Mouse (Mus musculus): ENCODE data around the gene Mmp24.
A peak's percentile ranks its signal among the peaks of the same experiment; 100 is the strongest.
"Not testable (repeated sequence)": the region's sequence is repeated elsewhere in the genome, so short reads cannot be mapped to it uniquely, and the experiment has no call there.

Gene Mmp24

DNA sequence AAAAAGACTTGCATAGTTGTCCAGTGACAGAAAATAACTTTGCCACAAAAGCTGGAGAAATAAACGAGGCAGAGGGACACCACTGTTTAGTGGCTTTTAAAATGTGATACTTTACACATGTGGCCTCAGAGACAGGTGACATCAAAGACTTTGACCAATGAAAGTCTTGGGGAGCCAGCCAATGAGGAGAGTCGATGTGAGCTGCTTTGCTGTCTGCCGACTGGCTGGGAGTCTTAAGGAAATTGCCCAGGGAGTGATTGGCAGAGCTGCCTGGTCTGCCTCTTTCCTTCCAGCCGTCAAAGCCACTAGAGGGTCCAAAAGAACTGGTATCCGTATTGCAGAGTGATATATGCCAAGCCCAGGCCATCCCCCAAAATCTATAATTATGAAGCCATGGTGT lies 39.7 kb downstream of the Mmp24 start:
- no peak for DNase-seq (ENCODE audit: low spot score in 2 of 2)

DNA sequence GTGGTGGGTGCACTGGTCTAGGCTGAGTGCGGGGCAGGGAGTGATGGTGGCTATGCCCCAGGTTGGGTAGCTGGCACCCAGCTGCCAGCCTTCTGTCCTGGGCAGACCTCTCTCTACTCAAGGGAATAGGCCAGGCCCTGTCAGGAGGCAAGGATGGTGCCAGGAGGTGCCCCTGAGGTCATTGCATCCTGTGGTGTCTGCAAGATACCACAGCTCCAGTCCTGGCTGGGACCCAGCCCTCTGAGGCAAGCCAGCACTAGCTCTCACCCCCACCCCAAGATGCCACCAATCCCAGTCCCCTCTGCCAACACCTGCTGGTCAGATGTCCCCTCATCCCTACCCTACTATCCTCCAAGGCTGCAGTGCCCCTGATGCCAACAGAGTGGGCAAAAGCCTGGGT lies 41.0 kb downstream of the Mmp24 start:
- no peak for DNase-seq (ENCODE audit: low spot score in 2 of 2)

DNA sequence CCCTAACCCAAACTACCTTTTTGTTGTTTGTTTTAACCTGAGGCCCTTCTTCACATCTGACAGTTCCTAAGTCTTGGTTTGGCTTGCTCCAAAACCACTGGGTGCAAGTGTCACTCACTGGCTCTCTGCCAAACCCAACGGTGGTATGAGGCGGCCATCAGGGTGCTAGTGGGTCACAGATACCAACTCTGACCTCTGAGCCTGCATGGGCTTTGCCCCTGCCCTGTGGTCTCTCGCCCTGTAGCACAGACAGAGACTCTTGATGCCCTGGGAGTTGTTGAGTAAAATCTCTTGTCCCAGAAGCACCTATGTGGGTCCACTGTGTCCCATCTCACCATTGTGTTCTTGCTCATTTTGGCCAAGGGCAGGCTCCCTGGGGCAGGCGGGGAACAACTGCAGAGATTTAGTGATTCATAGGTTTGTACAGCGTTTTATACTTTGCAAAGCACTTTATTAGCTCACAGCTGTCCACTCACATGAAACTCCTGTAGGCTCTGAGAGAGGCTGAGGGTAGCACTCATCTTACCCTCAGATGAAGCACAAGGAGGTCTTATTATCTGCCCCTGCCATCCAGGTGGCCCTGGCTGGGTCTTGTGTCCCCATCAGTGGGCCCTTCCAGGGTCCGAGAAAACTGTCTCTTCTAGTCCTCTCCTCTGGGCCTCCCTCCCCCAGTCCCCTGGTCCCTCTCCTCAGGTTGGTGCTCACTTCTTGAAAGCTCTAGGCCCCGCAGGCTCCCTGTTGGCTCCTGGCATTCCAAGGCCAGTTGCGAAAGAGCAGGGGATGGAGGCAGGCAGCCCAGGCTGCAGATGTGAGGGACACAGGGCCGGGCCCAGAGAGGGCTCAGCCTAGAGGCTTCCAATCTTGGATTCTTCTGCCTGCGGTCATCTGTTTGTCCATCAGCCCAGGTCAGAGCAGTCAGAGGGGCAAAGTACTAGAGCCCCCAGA lies 42.4 kb downstream of the Mmp24 start:
- DNase-seq (ENCODE audit: low spot score in 2 of 2): no peak

DNA sequence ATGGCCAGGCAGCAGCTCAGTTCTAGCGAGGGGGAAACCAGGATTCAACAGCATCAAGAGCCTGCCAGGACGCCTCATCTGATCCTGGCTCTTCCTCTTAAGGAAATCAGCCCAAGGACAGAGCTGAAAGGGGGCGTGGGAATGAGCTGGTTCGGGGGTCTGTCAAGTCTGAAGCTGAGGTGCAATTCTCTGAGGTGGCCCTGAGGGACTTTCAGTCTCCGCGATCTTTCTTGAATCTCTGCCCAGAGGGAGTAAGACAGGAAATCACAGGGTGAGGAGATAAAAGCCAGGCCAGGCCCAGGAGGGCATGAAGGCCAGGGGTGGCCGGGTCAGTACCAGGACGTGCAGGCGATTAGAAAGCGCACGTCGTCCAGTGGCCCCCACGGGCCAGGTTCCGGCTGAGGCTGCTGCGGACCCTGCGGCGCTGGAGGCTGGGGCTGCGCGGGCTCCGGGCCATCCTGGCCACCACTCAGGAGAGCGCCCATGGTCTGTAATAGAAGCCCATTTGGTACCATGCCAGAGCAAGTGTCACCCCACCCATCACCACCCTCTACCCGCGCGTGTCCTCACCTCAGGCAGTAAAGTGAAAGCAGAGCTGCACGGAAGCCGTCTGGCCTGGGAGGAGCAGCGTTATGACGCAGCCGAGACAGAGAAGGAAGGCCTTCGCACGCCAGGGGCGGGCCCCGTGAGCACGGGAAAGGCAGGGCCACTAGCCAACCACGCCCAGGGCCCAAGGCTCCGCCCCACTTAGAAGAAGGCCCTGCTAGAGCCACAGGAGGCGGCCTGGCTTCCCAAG lies 43.7 kb downstream of the Mmp24 start:
- peak; percentile 89 to 93 for DNase-seq (ENCODE audit: low spot score in 2 of 2)

DNA sequence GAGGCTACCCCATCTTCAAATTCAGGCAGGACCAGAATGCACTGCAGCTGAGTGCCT lies 44.1 kb downstream of the Mmp24 start, which contains the start of gene BC029722:
TSS of gene BC029722 (minus strand) at position 35 of the 57 bp plus-strand sequence.
- DNase-seq (ENCODE audit: low spot score in 2 of 2): no peak

DNA sequence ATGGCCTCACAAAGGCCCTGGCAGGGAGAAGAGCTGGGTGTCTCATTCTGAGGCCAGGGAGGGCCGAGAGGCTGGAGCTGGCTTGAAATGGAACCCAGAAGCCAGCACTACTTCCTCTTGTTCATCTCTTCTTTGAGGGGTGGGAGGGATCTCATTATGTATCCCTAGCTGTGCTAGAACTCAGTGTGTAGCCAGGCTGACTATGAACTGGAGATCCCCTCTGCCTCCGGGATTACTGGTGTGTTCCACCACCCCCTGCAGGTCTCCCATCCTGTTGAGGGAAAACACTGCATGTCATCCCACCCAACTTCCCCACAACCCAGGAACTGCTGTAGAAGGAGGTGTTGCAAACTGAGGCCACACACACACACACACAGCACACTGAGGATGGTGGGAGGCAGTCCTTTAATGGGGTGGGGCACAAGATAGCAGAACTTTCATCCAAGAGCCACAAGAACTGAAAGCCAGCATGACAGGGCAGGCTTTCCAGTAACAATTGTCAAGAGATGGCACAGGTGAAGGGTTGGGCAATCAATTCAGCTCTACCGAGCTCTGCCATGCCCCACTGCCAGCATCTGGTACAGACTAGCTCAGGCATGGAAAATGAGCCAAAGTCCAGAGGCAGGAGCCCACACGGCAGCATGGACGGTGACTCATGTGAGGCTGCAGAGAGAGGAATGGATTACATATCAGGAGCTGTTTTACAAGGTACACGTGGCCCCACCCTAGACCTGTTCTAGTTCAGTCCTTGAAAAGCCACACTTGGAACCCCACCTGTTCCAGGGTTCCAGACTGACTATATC lies 44.5 kb downstream of the Mmp24 start:
- no peak for DNase-seq (ENCODE audit: low spot score in 2 of 2)

DNA sequence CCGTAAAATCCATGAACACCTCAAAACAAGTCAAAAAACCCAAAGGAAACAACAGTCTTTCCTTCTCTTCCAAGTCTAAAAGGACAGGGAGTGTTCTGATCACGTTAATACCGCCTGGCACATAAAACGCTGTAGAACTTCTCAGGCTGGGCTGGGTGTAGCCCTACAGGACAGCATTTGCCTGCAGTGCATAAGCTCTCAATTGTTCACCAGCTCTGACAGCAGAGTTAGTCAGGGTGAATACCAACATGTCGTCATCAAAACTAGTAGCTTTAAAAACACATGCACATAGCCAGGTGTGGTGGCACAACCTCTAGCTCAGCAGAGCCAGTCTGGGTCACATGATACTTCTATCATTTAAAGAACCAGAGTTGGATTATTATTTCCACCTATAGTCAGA lies 45.6 kb downstream of the Mmp24 start:
- no peak for DNase-seq (ENCODE audit: low spot score in 2 of 2)

DNA sequence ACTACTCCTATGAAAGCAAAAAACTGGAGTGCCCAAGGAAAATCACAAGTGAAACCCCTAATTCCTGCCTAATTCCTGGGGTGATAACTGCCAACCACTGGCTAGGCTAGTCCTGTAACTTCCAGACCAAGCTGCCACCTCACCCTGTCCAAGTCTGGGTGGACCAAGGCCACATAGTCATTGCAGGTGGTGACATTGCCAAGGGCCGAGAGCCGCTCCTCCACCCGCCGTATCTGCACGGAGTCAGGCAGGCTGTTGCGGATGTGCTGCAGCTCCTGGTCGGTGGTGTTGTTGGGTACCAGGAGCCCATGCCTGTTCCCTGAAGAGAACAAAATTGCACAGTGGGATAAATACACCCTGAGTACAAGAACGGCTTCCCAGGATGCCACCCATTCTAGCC lies 48.6 kb downstream of the Mmp24 start:
- no peak for DNase-seq (ENCODE audit: low spot score in 2 of 2)

DNA sequence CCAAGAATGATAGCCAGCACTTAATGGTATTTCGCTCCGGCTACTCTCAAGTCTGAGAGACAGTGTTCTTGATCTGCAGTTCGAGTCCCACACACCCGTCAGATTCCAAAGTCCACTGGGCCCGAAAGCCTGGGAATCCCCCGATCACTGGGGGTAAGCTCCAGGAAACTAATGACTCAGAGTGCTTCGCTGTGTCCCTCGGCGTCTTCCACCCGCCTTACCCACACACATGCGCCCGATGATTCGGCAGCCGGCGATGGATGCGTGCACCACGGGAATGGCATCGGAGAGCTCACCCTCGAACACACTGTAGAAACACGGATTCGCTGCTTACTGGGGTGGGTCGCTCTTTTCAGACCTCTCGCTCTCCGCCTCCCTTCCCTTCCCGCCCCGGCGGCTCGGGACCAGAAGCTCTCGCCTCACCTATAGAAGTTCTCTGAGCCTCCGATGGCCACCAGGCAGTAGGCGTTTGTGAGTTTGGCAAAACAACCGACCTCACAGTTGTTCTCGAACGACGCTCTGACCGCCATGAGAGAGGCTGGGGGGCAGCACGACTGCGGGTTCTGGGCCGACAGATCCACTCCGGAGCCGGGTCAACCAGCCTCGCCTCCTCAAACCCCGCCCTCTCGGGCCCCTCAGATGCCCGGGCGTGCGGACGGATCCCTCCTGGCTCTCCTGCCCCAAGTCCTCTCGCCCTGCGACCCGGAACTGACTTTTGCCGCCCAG lies 50.9 kb downstream of the Mmp24 start:
- no peak for DNase-seq (ENCODE audit: low spot score in 2 of 2)

DNA sequence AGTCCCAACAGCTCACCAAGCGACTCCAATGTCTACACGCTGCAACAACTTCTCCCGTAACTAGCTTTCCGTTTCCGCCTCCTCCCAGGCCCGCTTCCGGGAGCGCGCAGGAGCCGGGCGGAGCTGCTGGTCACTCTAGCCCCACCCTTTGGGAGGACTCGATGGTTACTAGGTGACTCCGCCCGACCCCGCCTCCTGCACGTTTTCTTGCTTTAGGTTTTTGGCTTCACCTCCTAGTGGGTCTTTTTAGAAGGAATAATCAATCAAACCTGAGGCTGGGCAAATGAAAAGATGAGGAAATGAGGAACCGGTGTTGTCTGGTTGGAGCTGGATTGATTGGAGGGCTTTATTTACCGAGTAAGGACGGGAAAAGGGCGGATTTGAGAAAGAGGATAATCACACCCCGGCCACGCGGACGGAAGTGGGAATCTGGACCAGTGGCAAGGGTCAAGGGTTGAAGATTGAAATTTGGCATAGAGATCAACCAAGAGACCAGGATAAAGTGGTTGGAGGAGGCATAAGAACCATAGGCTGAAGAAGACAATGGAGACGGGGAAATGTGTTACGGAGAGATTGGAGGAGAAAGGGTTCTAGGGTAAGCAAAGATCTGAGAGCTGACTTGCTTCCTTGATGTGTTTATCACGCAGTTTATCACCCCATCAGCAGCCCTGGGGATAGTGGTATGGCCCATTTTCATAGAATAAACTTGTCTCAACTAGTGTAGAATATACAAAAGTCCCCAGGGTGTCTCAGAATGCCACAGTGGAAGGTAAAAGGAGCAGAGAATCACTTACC lies 51.7 kb downstream of the Mmp24 start, which contains the start of gene Eif6:
TSS of gene Eif6 (minus strand) at position 296 of the 795 bp plus-strand sequence.
- peak; percentile 71 to 75 for DNase-seq (ENCODE audit: low spot score in 2 of 2)

DNA sequence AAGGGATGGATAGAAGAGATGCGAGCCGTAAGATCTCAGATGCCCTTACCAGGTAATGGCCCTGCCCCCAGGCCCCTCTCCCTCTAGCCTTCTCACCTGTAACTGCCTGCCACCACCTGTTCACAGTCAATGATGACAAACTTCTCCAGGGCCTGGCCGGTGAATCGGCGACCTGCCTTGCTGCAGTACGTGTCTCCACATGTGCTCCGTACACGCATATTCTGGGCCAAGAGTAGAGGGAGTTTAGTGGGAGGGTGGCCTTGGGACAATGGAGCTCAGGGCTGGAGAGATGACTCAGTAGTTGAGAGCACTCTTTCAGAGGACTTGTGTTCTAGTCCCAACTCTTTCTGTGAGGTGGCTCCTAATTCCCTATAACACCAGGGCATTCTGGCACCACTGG lies 55.7 kb downstream of the Mmp24 start:
- DNase-seq (ENCODE audit: low spot score in 2 of 2): no peak

DNA sequence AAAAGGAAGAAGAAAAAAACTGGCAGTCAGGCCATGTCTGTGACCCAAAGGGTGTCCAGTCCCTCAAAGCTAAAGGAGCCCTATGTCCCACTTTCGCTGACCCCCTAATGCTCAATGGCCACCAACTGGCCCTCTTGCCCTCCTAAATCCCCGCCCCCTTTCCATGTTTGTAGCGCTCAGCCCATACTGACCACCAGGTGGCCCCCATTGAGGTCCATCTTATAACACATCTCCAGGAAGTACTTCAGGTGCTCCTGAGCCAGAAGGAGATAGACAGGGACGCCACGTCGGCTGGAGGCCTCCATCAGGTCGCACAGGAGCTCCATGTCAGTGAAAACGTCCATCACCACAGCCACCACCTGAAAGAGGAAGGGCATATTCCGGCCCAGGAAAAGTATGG lies 56.2 kb downstream of the Mmp24 start:
- no peak for DNase-seq (ENCODE audit: low spot score in 2 of 2)

DNA sequence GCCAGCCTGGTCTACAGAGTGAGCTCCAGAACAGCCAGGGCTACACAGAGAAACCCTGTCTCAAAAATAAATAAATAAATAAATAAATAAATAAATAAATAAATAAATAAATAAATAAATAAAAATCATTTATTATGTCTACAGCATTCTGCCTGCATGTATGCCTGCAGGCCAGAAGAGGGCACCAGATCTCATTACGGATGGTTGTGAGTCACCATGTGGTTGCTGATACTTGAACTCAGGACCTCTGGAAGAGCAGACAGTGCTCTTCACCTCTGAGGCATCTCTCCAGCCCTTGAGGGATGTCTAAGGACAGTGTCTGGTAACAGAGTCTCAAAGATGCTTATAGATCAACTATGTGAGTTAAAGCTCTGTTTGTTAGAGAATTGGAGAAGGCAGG lies 56.9 kb downstream of the Mmp24 start:
- not testable (repeated sequence) for DNase-seq (ENCODE audit: low spot score in 2 of 2)

DNA sequence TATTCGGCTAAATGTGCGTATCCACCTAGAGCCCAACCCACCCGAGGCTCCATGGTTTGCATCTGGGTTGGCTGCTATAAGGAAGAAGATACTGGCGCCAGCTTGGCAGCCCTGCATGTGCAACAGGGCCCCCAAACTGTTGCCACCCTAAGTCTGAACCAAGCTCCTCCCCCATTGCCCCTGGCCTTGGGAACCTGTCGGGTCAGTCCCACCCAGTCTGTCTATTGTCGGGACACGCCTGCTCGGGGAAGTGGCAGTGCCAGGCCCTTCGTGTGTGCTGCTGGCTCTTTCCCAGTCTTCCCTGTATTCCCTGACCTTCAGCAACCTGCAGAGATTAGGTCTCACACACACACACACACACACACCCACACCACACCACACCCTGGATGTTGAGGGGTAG lies 59.6 kb downstream of the Mmp24 start, which contains the start of gene Fam83c:
TSS of gene Fam83c (minus strand) at position 123 of the 400 bp plus-strand sequence.
- no peak for DNase-seq (ENCODE audit: low spot score in 2 of 2)

DNA sequence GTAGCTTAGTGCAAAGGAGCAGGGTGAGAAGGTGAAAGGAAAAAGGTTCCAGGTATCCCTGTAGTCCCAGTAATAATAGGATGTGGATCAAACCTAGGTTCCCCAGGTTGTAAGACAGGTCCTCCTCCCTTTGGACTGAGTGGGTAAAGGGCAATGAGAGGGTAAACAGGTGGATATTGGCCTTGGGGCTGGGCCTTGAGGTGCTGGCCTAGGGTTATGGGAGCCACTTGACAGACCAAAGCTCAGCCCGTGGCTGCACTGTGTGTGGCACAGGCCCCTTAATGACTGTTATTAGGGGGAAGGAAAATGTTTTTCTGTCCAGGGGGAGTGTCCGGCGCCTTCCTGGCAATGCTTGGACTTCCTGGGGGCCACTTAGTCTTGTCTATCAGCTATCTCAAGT lies 62.8 kb downstream of the Mmp24 start:
- no peak for DNase-seq (ENCODE audit: low spot score in 2 of 2)

DNA sequence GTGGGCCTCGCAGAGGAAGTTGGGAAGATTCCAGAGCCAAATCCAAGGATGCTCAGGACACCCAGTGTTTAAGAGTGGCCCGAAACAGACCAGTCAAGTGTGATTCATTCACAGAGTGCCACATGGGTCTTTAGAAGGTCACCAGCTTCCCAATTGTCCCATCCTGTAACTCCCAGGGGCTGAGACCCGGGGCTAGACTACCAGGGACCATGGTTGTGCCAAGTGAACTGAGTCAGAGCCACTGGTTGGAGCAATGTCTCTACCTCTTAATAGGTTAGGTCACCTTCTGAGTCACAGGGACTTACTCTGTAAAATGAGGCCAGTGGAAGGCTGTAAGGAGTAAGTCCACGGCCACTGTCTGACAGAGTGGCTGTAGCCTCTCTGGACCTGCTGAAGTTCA lies 63.8 kb downstream of the Mmp24 start:
- no peak for DNase-seq (ENCODE audit: low spot score in 2 of 2)

DNA sequence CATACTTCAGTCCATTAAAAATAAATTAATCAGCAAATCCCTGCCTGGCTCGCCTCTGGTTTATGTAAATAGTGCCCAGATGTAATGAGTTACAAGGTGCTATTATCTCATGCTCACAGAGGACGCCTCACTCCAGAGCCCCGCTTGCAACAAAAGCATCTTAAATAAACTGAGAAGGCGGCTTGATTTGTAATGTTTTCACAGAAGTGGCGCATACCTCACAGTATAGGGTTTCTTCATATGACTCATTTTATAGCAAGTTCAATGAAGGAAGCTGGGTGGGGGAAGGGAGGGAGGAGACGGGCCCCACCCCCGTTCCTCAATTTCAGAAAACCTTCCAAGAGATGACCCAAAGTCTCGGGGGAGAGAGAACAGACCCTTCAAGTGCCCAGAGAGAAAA lies 71.8 kb downstream of the Mmp24 start:
- no peak for DNase-seq (ENCODE audit: low spot score in 2 of 2)

DNA sequence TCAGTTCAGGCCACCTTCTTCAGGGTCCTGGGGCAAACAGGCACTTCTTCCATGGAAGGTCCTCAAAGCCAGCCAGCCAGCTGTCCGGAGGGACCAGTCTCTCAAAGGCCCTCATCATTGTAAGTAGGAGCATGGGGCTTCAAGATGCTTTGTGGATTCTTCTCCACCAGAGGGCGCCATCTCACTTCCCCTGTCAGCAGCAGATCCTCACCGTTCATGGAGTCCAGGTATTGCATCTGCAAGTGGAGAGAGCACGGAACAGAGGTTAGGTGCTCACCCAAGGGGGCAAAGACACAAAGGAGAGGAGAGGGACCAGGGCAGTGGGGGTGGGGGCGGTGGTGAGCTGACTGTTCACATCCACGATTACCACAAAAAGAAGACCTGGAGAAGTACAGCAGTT lies 73.1 kb downstream of the Mmp24 start:
- peak; percentile 53 to 74 for DNase-seq (ENCODE audit: low spot score in 2 of 2)

DNA sequence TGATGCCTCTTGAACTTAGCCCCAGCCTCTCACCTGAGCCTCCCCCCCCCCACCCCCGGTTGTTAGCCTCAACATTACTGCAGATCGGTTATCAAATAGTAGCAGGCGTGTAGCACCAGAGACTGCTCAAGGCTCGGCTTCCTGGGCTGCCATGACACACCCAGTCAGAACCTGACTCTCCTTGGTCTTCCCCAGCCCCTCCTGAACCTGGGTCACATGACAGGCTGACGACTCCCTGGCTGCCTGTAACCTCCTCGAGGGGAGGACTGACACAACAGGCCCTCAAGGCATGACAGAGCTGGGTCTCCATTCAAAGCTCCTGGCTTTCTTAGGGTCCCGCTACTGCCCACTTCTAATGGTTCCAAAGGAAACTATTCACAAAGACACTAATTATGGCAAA lies 74.3 kb downstream of the Mmp24 start:
- DNase-seq (ENCODE audit: low spot score in 2 of 2): no peak

DNA sequence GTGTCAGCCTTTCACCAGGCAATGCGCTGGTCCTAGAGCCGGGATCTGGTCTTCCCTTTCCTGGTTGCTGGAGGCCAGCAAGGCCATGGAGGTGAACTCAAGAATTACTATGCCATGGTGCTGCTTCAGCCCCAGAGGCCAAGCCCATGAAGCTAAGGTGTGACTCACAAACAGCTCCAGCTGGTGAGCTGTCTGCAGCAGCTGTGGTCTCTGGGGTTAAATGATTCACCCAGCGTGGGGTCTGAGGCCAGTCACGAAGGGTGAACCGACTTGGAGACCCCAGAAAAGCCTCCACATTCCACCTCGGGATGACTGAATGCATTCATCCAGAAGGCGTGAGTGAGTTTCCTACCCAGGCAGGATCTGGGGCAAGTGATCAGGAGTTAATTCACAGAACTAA lies 75.0 kb downstream of the Mmp24 start:
- no peak for DNase-seq (ENCODE audit: low spot score in 2 of 2)

DNA sequence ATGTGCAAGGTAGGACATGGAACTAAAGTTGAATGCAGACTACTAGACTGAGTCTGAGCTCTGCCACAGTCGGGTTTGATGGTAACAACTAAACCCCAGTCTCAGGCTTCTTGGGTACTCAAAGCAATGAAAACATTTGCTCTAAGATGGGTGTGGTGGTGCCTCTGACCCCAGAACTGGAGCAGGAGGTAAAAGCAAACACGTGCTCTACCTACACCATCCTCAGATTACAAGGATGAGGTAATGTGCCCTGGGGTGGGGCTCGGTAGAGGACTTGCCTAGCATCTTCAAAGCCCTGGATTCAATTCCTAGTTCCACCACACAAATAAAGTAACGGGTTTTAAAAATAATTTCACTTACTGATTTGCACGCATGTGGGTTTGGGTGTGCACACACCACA lies 77.4 kb downstream of the Mmp24 start:
- DNase-seq (ENCODE audit: low spot score in 2 of 2): no peak

Data from spleen, postnatal 14 days (tissue).